Mouse (Mus musculus) adrenal gland (tissue): ENCODE measurements around the gene Tmem184c.

ENCODE experiments used
- intact Hi-C: fragments of 180-260 bp; cut with DNase I; formaldehyde crosslinking; loops from one replicate; pipeline ENCODE4 v1.15.1; 2025
- long read RNA-seq, 2 experiments: library from polyadenylated mRNA; unstranded; transcript quantifications; one replicate each; pipeline ENCODE4 v2.0.0; 2020; ENCODE audit warnings: borderline replicate concordance in 1 of 2; ENCODE audit not compliant: insufficient replicate concordance in 1 of 2

Tmem184c gene
- long read RNA-seq, experiment 1, transcript Tmem184c-201 (10 exons, 2,678 nt): major isoform, 34 of 44 reads
- long read RNA-seq, experiment 1, partial matches to known transcripts: 9 of 44 reads
- long read RNA-seq, experiment 1, other reads (novel, unspliced or antisense): 1 of 44 reads
- long read RNA-seq, experiment 2, transcript Tmem184c-201 (10 exons, 2,678 nt): major isoform, 43 of 53 reads
- long read RNA-seq, experiment 2, partial matches to known transcripts: 4 of 53 reads
- long read RNA-seq, experiment 2, other reads (novel, unspliced or antisense): 6 of 53 reads

DNA sequence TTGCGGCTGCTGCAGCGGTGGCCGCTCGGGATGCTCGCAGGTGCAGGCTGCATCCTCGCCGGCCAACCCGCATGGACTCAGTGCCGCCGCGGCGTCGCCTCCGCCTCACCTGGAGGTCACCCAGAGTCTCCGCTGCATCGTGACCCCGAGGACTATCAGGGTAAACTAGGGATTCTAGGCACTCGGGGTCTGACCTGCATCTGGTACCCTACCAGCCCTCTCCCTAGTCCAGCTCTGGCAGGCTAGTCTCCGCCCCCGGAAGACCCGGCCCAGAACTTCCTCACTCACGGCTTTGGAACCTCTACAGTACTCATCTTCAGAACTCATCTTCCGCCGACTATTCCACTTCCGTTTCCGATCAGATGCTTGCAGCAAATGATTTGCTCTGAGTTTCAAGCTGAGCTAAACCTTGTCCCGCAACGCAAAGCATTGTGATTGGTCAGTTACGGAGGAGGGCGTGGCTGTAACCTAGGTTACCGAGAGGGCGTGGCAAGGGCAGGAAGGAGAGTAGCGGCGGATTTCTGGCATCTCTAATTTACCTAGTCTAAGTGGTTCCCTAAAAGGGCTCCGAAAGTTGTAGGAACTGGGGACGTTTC, at the start of gene Tmem184c:
Gene Tmem184c (minus strand): TSS at position 325 of the 596 bp plus-strand sequence.
- intact Hi-C loops: no loop called here

DNA sequence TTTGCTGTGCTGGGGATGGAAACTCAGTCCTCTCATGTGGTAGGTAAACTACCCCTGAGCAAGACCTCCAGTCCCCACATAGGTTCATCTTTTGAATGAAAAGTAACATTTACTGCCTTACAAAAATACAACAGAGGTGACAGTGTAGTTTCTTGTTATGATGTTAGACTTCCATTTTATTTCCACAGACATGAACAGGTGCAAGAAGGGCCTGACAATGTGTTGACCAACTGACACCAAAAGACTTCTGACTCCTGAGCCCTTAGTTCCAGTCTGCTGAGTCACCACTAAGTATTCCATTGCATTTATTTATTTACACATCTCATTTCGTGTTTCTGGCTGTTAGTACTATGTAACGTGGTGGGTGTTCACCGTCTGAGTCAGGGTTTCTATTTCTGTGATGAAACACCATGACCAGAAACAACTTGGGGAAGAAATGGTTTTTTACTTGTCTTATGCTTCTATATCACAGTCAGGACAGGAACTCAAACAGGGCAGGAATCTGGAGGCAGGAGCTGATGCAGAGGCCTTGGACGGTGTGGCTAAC, 49.1 kb upstream of the Tmem184c start:
- intact Hi-C loops: loop anchor here (10.0 kb wide), 1 partner anchor 55 kb away; no protein-coding TSS in a partner anchor

GRCm38 (mm10) chr8:77658356-77658755, 47.9 kb upstream of the Tmem184c start:
- intact Hi-C loops: no loop called here

- intact Hi-C loops: no loop called here
These were observed 40.2 kb upstream of the Tmem184c start for GRCm38 (mm10) chr8:77650646-77651190.

DNA sequence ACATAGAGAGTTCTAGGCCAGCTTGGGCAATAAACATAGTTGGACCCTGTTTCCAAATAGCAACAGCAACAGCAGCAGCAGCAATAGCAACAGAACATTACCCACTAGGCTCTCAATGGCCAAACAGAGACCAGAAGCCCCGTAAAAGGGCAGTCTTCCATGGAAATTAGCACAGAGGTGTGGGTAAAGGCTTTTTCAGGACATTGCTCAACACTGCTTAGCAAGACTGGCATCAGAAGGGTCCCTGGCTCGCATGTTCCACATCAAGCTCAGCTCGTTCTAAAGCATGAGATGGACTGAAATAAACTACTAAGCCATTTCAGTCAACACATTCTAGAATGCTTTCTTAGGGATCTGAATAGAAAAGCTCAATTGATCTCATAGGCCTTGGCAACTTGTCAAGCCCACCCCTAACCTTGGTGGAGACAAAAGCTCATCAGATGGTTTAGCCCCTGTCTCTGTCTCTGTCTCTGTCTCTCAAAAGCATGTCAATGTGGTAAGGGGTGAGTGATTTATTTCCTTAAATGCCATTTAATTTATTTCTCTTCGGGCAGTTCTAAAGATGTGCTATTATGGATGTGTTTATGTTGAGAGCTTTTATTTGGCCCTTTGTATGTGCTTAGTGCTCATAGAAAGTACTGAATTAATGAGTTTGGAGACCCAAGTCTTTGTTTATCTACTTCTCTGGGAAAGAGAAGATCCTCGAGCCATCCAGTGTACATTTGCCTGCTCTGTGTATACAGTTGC, 29.8 kb upstream of the Tmem184c start:
- intact Hi-C loops: no loop called here

DNA sequence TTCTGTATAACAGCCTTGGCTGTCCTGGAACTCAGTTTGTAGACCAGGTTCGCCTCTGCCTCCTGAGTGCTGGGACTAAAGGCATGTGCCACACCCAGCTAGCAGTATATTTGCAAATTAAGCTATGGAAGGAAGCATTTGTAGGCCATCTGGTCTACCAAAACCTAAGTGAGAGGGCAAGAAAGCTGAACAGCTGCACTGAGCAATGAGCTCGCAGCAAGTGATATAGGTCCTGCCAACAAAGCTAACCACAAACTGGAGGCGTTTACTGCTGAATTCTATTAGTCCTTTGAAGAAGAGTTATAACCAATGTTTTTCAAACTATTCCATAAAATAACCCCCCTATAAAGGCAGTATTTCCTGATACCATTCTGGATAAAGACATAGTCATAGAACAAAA, 27.1 kb upstream of the Tmem184c start:
- intact Hi-C loops: no loop called here

DNA sequence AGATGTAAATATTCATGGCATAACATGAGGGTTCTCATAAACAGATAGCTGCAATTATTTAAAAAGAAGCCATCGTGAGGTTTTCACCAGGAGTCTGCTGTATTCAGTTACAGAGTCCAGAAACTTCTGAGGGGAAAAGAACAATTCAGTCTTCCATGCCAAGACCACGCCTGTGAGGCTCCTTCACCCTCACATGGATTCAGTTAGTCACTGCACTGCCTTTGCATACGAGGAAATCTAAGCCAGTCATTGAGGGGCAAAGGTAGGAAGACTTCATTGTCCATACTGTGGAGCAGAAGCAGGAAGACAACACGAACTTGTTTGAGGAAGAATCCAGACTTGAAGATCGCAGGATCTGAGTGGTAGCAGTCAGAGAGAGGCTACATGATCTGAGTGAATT, 23.5 kb upstream of the Tmem184c start:
- intact Hi-C loops: loop anchor here (5.0 kb wide), 1 partner anchor 88 kb away; the partner anchor contains the start of gene Ednra

DNA sequence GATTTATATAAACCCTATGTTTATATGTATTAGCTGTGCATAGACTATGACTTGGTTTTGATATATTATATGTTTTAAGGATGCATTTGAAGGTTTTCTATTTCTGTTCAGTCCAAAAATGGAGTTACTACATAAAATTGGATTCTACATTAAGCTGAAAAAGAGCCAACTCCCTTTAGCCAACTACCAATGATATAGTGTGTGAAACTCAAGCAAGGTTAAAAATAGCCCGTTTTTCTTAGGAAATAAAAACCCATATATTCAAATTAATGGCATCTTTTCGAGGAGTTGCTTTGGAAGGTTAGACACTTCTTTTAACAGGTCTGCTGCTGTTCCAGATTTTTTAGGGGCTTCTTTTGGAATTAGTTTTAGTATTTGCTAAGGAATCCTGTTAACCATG, 22.7 kb upstream of the Tmem184c start:
- intact Hi-C loops: loop anchor here (5.0 kb wide), 1 partner anchor 89 kb away; the partner anchor contains the start of gene Ednra

- intact Hi-C loops: loop anchor here (2.0 to 5.0 kb wide), 2 partner anchors 92 to 374 kb away; partner anchors contain the start of gene Ednra
These were observed 20.2 kb upstream of the Tmem184c start for GRCm38 (mm10) chr8:77630691-77631090.

- intact Hi-C loops: loop anchor here (2.0 to 5.0 kb wide), 2 partner anchors 92 to 375 kb away; partner anchors contain the start of gene Ednra
These were observed 19.5 kb upstream of the Tmem184c start for GRCm38 (mm10) chr8:77629858-77630537.

- intact Hi-C loops: no loop called here
These were observed 13.2 kb upstream of the Tmem184c start for GRCm38 (mm10) chr8:77623677-77624209.

- intact Hi-C loops: no loop called here
These were observed 7.4 kb upstream of the Tmem184c start for GRCm38 (mm10) chr8:77617916-77618315.

DNA sequence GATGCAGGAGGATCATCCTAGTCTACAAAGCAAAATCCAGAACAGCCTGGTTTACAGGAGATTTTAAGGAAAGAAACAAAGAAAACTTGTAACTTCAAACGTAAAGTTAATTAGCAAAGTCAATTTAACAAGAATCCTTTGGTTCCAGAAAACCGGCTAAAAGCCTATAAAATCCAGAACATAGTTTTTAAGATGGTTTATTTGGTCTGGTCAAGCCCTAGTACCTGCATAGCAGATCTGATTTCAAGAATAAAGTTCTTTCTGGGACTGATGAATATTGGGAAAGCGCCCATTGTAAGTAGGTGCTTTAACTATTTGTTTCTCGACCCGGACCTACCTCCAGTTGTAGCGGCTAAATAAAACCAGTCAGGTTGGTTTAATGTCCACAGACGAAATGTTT, 877 bp downstream of the Tmem184c start:
- intact Hi-C loops: loop anchor here (10.0 kb wide), 1 partner anchor 55 kb away; no protein-coding TSS in a partner anchor

GRCm38 (mm10) chr8:77584174-77584573, 26.3 kb downstream of the Tmem184c start:
- intact Hi-C loops: no loop called here

GRCm38 (mm10) chr8:77577674-77578073, 32.8 kb downstream of the Tmem184c start:
- intact Hi-C loops: no loop called here

DNA sequence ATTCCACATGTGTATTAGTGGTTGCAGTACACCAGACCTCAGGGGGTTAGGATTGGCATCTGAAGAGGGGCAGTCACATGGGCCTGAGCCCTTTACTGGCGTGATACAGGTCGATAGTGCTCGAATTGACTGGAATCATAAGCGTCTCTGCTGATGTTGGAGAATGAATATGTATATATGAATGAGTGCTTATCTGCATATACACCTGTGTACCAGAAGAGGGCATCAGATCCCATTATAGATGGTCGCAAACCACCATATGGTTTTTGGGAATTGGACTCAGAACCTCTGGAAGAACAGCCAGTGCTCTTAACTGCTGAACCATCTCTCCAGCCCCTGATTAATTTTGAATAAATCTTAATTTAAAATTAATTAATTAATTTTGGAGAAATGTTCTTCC, 36.3 kb downstream of the Tmem184c start:
- intact Hi-C loops: no loop called here

DNA sequence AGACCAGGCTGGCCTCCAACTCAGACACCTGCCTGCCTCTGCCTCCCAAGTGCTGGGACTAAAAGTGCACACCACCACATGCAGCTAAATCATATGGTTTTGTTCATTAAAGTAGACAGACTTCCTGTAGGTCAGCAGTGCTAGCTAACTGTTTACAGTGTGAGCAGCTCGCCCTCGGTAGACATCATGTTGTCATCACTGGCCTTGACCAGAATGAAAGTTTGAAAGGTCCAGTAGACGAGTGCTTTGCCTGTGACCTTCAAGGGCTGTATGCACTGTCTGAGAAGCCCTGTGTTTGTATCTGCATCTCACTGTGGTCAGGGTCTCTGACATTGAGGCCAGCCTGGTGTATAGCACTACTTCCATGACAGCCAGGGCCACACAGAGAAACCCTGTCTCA, 49.1 kb downstream of the Tmem184c start:
- intact Hi-C loops: no loop called here

DNA sequence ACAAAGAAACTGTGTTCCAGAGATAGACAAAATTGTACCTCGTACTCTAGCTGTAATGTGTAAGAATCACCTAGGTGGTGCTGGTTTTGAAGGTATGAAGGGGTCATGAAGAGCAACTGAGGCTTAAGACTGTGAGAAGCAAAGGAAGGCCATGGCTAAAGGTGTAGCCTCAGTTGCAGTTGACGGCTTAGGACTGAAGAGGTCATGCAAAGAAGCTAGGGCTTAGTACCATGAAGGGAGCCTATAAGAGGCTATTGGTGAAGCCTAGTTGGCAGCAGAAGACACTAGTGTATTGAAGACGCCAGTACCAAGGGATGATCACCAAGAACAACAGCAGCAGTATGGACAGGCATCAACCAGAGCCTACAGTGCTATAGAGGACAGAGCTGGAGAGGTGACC, 58.0 kb downstream of the Tmem184c start:
- intact Hi-C loops: loop anchor here (10.0 kb wide), 1 partner anchor 52 kb away; no protein-coding TSS in a partner anchor

DNA sequence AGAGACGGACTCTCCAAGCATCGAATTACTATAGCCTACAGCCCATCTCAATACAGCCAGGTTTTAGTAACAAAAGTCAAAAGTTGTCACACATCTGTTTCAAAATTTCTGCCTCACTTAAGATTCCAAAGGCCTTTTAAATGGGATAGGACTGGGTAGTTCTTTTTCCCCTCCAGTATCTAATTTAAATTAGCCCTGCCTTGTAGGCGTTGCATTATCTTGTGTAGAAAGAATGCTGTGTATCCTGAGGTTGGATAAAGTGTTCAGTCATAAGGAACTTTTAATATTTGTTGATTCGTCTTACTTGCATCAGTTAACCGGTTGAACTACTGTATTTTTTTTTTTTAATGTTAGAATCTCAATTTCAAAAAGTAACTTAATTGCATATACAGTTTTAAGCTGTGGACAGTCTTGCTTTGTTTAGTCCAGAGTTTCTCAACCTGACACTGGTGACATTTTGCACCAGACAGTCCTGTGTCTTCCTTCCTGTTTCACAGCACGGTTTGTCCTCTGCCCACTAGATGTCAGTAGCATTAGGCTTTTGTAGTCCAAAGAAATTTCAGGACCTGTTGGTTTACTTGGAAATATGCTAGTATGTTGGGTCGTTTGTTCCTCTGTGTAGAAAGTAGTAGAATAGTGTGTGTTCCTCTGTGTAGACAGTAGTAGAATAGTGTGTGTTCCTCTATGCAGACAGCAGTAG, 60.5 kb downstream of the Tmem184c start:
- intact Hi-C loops: loop anchor here (10.0 kb wide), 1 partner anchor 55 kb away; no protein-coding TSS in a partner anchor
